Mouse (Mus musculus): Measurements from ENCODE around the gene Musk. TPM values are rescaled to one million over a fixed set of nuclear protein-coding genes. Genes with fewer than 3 reads are reported as not detected.

Gene Musk
- polyA plus RNA-seq, 1 experiment = 17.5 TPM

GRCm38 (mm10) chr4:58271504-58272162, 14.1 kb upstream of the Musk start:
- Histone ChIP-seq H3ac (ENCODE audit: control insufficient read depth, insufficient read length) (no peak overlapping the region), H3K79me2 (ENCODE audit: control insufficient read depth, insufficient read depth) (no peaks in the 10 kb centered on the region), H3K4me3 (no peak overlapping the region), H3K27me3 (ENCODE audit: control insufficient read depth, insufficient read depth, insufficient read length) (no peaks in the 10 kb centered on the region), H3K36me3 (ENCODE audit: control insufficient read depth, insufficient read depth) (no peaks in the 10 kb centered on the region), H3K4me2 (ENCODE audit: low read depth) (peak overlapping the region; percentile 40)
- no peak for TF ChIP-seq MAX (IDR thresholded peaks at IDR 0.05; ENCODE audit: low read depth)
- no peak for TF ChIP-seq CEBPB (IDR thresholded peaks at IDR 0.05; ENCODE audit: insufficient read depth, poor library complexity, severe bottlenecking)
- TF ChIP-seq POLR2AphosphoS2 (IDR thresholded peaks at IDR 0.05; ENCODE audit: insufficient read length, low read depth) = no peak
- no peak for TF ChIP-seq E2F4 (IDR thresholded peaks at IDR 0.05; ENCODE audit: insufficient read depth)
- TF ChIP-seq TCF12 (IDR thresholded peaks at IDR 0.05; ENCODE audit: insufficient read depth, poor library complexity, severe bottlenecking) = no peak
- TF ChIP-seq TCF3 (IDR thresholded peaks at IDR 0.05; ENCODE audit: insufficient read length, low read depth) = no peak
- TF ChIP-seq USF1 (IDR thresholded peaks at IDR 0.05; ENCODE audit: low read depth) = peak; percentile 66
- TF ChIP-seq MYOD1 (IDR thresholded peaks at IDR 0.05; ENCODE audit: control insufficient read depth in 1 of 3, insufficient read length in 2 of 3, low read depth in 2 of 3) = peak in 2 of 3 experiments; percentile 5 to 24
- no peak for TF ChIP-seq POLR2A (IDR thresholded peaks at IDR 0.05; ENCODE audit: insufficient read length, low read depth)
- TF ChIP-seq REST (IDR thresholded peaks at IDR 0.05; ENCODE audit: insufficient read depth, insufficient read length) = no peak
- TF ChIP-seq SRF (IDR thresholded peaks at IDR 0.05; ENCODE audit: control insufficient read depth, insufficient read length, low read depth) = no peak
- no peak for TF ChIP-seq MYOG (IDR thresholded peaks at IDR 0.05; ENCODE audit: control insufficient read depth in 1 of 3, insufficient read depth in 1 of 3, insufficient read length in 2 of 3, low read depth in 2 of 3)

GRCm38 (mm10) chr4:58275261-58275895, 10.4 kb upstream of the Musk start:
- TF ChIP-seq MYOG (IDR thresholded peaks at IDR 0.05; ENCODE audit: control insufficient read depth in 1 of 3, insufficient read depth in 1 of 3, insufficient read length in 2 of 3, low read depth in 2 of 3) = no peak
- TF ChIP-seq USF1 (IDR thresholded peaks at IDR 0.05; ENCODE audit: low read depth) = no peak
- TF ChIP-seq CEBPB (IDR thresholded peaks at IDR 0.05; ENCODE audit: insufficient read depth, poor library complexity, severe bottlenecking) = peak; percentile 53; the same call in 1 of the 2 replicates
- no peak for TF ChIP-seq MYOD1 (IDR thresholded peaks at IDR 0.05; ENCODE audit: control insufficient read depth in 1 of 3, insufficient read length in 2 of 3, low read depth in 2 of 3)
- TF ChIP-seq E2F4 (IDR thresholded peaks at IDR 0.05; ENCODE audit: insufficient read depth) = no peak
- TF ChIP-seq POLR2AphosphoS2 (IDR thresholded peaks at IDR 0.05; ENCODE audit: insufficient read length, low read depth) = no peak
- Histone ChIP-seq H3K4me2 (ENCODE audit: low read depth) (peak overlapping the region; percentile 54), H3K79me2 (ENCODE audit: control insufficient read depth, insufficient read depth) (no peaks in the 10 kb centered on the region), H3ac (ENCODE audit: control insufficient read depth, insufficient read length) (no peak overlapping the region), H3K27me3 (ENCODE audit: control insufficient read depth, insufficient read depth, insufficient read length) (no peaks in the 10 kb centered on the region), H3K4me3 (no peak overlapping the region), H3K36me3 (ENCODE audit: control insufficient read depth, insufficient read depth) (no peaks in the 10 kb centered on the region)

GRCm38 (mm10) chr4:58278368-58278767, 7.4 kb upstream of the Musk start:
- Histone ChIP-seq H3ac (ENCODE audit: control insufficient read depth, insufficient read length) (no peak overlapping the region), H3K79me2 (ENCODE audit: control insufficient read depth, insufficient read depth) (no peaks in the 10 kb centered on the region), H3K4me2 (ENCODE audit: low read depth) (no peak overlapping the region), H3K4me3 (no peak overlapping the region), H3K36me3 (ENCODE audit: control insufficient read depth, insufficient read depth) (no peaks in the 10 kb centered on the region), H3K27me3 (ENCODE audit: control insufficient read depth, insufficient read depth, insufficient read length) (no peaks in the 10 kb centered on the region)
- no peak for TF ChIP-seq REST (IDR thresholded peaks at IDR 0.05; ENCODE audit: insufficient read depth, insufficient read length)
- no peak for TF ChIP-seq USF1 (IDR thresholded peaks at IDR 0.05; ENCODE audit: low read depth)
- no peak for TF ChIP-seq E2F4 (IDR thresholded peaks at IDR 0.05; ENCODE audit: insufficient read depth)
- TF ChIP-seq CEBPB (IDR thresholded peaks at IDR 0.05; ENCODE audit: insufficient read depth, poor library complexity, severe bottlenecking) = no peak
- no peak for TF ChIP-seq SRF (IDR thresholded peaks at IDR 0.05; ENCODE audit: control insufficient read depth, insufficient read length, low read depth)
- TF ChIP-seq MAX (IDR thresholded peaks at IDR 0.05; ENCODE audit: low read depth) = no peak

GRCm38 (mm10) chr4:58280121-58280520, 5.6 kb upstream of the Musk start:
- Histone ChIP-seq H3K4me3 (no peak overlapping the region), H3K27me3 (ENCODE audit: control insufficient read depth, insufficient read depth, insufficient read length) (no peaks in the 10 kb centered on the region), H3ac (ENCODE audit: control insufficient read depth, insufficient read length) (no peak overlapping the region), H3K79me2 (ENCODE audit: control insufficient read depth, insufficient read depth) (no peaks in the 10 kb centered on the region), H3K36me3 (ENCODE audit: control insufficient read depth, insufficient read depth) (no peaks in the 10 kb centered on the region), H3K4me2 (ENCODE audit: low read depth) (no peak overlapping the region)
- TF ChIP-seq MYOG (IDR thresholded peaks at IDR 0.05; ENCODE audit: control insufficient read depth in 1 of 3, insufficient read depth in 1 of 3, insufficient read length in 2 of 3, low read depth in 2 of 3) = peak in 1 of 3 experiments; percentile 40
- TF ChIP-seq CEBPB (IDR thresholded peaks at IDR 0.05; ENCODE audit: insufficient read depth, poor library complexity, severe bottlenecking) = no peak

- H3ac ChIP-seq (ENCODE audit: control insufficient read depth, insufficient read length) = peak overlapping the region; percentile 48
- no peaks in the 10 kb centered on the region for H3K36me3 ChIP-seq (ENCODE audit: control insufficient read depth, insufficient read depth)
- H3K79me2 ChIP-seq (ENCODE audit: control insufficient read depth, insufficient read depth) = peaks cover 39% of the 10 kb centered on the region
- peak overlapping the region; percentile 47 for H3K4me3 ChIP-seq
- TF ChIP-seq REST (IDR thresholded peaks at IDR 0.05; ENCODE audit: insufficient read depth, insufficient read length) (no peak), MYOG (IDR thresholded peaks at IDR 0.05; ENCODE audit: control insufficient read depth in 1 of 3, insufficient read depth in 1 of 3, insufficient read length in 2 of 3, low read depth in 2 of 3) (peak in 1 of 3 experiments; percentile 44), TCF12 (IDR thresholded peaks at IDR 0.05; ENCODE audit: insufficient read depth, poor library complexity, severe bottlenecking) (peak; percentile 51), SRF (IDR thresholded peaks at IDR 0.05; ENCODE audit: control insufficient read depth, insufficient read length, low read depth) (no peak), MYOD1 (IDR thresholded peaks at IDR 0.05; ENCODE audit: control insufficient read depth in 1 of 3, insufficient read length in 2 of 3, low read depth in 2 of 3) (peak in 2 of 3 experiments; percentile 59 to 69)
- H3K4me2 ChIP-seq (ENCODE audit: low read depth) = peak overlapping the region; percentile 73
- no peaks in the 10 kb centered on the region for H3K27me3 ChIP-seq (ENCODE audit: control insufficient read depth, insufficient read depth, insufficient read length)
Measured at GRCm38 (mm10) chr4:58286368-58287090, 769 bp downstream of the Musk start.

Measured in myocyte (in vitro differentiated cells).